Mouse (Mus musculus): Measurements from ENCODE around the gene Tdgf1.

Tdgf1 gene

DNA sequence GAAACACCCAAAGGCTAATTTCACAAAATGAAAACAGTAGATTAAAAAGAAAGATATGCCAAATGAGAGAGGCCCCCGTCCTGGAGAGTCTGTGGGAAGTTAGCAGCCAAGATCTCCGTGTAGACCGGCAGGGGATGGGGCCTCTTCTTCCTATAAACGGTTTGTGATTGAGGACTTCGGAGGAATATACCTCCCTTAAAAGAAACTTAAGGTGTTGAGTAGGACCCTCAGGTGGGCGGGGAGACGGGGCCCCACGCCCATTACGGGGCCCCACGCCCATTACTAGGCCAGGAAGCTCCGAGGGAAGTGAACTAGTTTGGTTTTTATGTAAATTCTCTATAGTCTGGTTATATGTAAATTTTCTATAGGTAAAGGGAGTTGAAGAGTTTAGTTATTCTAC is at the start of gene Tdgf1:
TSS of gene Tdgf1 (minus strand) at position 233 of the 400 bp plus-strand sequence.
- no peak for DNase-seq

DNA sequence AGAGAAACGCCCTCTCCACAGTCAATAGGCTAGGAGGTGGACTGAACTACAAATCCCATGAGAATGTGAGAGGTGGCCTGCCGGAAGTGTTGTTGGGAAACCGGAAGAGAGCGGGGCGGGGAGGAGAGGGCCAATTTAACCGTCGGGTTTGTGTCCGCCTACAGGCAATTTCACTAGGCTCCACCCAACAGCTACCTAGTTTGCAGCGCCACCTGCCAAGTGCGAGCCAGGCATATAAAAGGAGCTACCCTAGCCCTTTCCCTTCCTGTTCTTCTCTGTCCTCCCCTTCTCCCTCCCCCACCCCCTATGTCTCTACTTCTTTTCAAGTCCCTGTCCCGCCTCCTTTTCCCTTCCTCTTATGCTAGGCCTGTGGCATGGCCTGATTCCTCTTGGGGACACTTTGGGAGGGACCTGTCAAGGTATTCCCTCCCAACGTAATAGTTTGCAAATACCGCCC is 48.8 kb upstream of the Tdgf1 start:
- peak; percentile 83 for DNase-seq

DNA sequence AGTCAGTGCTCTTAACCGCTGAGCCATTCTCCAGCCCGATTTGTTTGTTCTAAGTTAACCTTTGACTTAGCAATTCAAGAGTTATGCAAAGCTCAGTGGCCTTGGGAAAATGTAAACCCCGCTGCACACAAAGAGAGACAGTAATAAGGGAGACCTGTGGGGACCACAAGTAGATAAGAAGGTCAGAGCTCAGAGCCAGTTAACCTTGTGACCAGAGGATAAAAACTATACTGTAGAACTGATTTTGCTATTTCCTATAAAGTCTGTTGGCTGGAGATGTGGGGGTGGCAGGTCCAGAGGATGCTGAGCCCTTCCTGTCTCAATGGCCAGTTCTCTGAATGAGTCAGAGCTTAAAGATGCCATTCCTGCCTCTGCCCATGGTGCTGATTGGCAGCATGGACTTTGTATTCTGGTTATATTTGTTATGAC is 47.3 kb upstream of the Tdgf1 start:
- no peak for DNase-seq

DNA sequence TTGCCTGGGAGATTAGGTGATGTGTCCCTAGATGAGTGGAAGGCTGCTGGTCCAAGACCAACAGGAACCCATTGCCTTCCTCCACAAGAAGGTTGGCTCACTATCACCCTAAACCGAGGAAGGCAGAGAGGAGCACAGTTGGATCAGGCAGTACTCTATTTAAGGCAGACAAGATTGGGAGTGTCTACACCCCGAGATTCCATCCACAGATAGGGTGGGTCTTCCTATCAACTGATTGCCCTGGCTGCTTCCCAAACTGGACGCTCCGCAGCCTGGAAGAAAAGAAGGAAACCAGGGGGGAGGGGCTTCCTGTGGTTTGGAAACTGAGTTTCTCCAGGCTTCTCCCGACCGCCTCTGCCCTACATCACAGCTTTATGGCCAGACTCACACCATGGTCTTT is 44.2 kb upstream of the Tdgf1 start, which contains the start of gene Rtp3:
TSS of gene Rtp3 (minus strand) at position 380 of the 400 bp plus-strand sequence.
- peak; percentile 51 for DNase-seq

DNA sequence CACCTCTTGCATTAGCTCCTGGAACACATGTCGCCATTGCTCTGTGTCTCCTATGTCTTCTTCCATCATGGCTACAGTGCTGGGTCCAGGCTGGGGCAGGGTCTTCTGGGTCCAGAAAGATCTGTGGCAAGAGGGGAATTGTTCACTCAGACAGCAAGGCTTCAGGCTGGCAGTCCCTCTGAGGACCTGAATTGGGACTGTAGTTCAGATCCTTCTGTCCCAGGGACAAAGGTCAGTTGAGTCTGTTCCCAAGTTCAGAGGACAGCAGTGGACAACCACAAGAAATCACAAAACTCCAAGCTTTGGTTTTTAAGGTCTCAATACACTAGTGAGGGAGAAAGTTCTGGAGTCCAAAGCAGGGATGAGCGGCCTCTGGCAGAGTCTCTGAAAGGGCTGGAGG is 43.6 kb upstream of the Tdgf1 start:
- DNase-seq: no peak

DNA sequence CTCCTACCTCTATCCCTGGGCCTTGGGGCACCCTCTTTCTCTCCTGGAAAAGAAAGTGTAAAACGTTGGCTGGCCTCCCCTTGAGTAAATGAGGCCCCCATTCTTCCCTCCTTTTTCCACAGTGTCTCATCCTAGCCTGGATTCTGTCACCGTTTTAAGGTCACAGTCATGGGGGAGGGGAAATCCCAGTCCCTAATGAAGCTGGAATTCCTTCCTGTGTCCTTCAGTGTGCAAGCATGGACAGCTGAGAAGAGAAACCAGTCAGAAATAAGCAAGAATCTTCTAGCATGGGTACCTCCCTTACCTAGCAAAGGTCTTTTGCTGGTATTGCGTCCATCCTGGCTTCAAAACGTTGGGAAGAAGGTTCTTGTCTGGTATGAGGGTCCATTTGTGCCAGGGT is 43.2 kb upstream of the Tdgf1 start:
- no peak for DNase-seq

DNA sequence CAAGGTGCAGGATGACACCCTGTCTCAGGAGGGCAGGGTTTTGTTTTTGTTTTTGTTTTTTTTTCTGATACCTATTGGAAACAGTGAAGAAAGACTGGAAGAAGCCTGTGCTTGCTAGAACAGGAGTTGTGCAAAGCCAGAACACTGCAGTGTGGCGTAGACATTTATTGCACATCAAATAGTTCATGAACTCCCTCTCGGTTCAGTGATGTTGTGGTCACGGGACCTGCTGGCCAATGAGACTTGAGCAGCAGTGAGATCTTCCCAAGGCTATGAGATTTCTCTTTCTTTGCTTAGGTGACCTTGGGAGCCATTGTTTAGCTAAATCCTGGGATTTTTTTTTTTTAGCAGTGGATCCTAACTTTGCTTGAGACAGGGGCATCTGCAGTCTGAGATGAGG is 42.1 kb upstream of the Tdgf1 start:
- DNase-seq: no peak

DNA sequence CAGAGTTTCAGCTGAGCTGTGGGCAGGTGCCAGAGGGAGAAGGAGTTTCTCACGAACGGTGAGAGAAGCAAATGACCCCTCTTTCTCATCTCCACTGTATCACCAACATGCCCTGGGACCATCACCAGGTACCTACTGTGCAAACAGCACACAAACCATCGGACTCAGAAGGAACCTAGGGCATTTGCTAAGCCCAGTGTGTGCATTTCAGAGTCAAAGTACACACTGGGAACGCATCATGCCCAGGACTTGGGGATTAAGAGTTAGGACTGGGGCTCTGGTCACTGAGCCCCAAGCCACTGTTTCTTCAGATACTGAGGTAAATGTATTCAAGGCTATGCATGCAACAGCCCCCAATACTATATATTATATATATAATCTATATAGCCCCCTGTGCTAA is 41.4 kb upstream of the Tdgf1 start:
- DNase-seq: no peak

DNA sequence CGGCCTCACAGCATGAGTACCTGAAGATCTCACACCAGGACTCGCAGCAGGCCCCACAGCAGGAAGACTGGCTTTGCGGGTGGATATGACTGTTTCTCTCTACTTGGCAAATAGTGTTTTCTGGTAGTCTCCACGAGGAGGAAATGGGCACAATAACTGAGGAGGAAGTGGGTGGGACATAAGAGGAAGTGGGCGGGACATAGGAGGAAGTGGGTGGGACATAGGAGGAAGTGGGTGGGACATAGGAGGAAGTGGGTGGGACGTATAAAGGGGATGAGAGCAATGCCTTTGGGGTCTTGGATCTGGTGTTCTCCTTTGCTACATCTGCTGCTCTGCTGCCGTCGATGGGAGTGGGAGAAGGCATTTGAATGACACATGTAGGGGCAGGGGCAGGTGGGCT is 40.0 kb upstream of the Tdgf1 start:
- DNase-seq: no peak

DNA sequence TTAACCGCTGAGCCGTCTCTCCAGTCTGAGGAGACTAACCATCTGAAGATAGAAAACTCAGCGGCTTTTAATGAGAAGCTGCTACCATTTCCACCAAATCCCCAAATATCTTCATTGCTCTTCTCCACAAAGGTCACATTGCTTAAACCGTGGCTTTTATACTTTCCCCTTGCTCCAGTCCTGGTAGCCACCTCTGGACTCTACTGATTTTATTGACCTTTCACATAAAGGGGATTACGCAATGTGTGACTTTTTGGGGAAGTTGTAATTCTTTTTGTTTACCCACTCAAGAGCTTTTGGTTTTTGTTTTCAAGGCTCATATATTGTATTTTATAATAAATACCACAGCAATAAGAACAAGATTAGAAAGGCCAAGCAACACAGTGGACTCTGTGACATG is 39.6 kb upstream of the Tdgf1 start:
- DNase-seq: no peak

DNA sequence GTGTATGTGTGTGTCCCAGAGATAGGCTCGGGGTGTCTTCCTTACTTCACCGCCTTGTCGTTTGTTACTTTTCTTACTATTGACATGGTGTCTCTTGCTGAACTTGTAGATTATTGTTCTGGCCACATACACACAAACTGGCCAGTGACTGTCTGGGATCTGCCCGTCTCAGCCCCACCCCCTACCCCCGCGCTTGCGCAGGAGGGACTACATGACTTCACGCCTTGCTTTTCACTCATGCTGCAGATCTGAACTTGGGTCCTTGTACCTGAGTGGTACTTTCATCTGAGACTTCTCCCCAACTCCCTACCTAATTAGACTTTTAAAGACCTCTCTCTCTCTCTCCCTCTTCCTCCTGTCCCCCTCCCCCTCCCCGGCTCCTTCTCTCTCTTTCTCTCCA is 38.1 kb upstream of the Tdgf1 start:
- no peak for DNase-seq

DNA sequence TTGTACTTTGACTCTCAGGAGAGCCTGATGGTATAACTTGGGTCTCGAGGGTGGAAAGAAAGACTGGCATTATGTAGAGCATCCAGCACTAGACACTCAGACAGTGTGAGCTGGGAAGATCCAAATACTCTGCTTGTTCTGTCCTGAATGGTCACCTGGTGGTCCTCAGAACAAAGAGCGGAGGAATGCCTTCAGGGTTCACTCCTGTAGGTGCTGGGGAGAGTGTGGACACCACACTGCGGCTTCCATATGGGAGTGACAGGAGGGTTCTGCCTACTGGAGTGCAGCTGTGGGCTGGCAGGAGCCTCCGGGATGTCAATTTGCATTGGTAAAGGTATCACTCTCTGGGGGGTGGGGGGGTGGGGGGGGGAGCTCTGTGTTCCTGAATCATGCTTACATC is 36.4 kb upstream of the Tdgf1 start:
- DNase-seq: no peak

DNA sequence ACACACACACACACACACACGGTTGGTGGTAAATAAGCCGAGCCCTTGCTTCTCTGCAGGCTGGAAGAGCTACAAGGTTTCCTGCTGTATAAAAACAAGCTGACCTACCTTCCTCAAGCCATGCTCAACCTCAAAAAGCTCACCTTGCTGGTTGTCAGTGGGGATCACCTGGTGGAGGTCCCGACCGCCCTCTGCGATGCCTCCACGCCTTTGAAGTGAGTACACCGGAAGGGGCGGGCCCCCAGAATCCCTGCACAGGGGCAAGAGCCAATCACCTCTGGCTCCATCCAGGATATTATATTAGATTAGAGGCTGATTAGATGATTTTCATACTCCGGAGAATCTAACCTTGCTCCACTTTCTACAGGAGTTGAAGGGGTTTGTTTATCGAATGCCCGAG is 33.5 kb upstream of the Tdgf1 start:
- DNase-seq: no peak

DNA sequence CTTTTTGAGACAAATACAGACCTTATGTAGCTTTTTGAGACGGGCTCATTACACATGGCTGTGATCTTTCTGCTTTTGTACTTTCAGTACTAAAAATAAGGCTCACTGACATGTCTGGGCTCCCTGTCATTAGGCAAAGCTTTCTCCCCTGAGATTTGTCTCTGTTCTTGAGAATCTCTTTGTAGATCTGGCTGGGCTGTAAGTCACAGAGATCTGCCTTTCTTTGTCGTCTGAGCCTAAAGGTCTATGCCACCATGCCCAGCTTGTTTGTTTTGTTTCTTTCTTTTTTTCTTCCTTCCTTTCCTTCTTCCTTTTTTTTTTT is 19.9 kb upstream of the Tdgf1 start:
- DNase-seq: no peak

DNA sequence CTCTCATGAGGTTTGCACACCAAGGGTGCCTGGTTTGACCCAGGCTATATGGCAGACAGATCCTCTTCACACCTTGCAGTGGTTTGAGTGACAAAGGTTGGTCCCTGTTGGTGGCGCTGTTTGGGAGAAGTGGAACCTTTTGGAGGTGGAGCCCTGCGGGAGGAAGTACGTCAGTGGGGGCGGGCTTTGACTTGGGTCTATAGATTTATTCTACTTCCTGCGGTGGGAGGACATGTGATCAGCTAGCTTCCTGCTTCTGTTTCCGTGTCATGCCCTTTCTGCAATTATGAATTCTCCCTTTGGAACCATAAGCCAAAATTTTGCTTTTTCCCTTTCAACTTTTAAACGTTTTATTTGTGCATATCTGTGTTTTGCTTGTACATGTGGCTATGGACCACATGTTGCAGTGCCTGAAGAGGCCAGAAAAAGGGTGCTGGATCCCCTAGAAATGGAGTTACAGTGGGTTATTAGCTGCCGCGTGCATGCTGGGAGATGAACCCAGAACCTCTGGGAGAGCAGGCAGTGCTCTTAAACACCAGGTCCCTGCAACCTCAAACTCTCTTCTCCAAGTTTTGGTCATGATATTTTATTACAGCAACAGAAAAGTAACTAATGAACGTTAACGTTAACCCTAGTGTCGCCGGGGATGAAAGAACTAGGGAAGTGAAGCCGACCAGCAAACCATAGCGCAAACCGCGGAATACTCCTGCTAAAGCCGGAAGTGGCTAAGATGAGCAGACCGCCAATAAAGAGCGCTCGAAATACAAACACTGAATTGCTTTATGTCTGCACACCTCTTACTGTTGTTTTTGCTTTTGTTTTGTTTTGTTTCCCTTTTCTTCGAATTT is 19.3 kb upstream of the Tdgf1 start:
- no peak for DNase-seq

DNA sequence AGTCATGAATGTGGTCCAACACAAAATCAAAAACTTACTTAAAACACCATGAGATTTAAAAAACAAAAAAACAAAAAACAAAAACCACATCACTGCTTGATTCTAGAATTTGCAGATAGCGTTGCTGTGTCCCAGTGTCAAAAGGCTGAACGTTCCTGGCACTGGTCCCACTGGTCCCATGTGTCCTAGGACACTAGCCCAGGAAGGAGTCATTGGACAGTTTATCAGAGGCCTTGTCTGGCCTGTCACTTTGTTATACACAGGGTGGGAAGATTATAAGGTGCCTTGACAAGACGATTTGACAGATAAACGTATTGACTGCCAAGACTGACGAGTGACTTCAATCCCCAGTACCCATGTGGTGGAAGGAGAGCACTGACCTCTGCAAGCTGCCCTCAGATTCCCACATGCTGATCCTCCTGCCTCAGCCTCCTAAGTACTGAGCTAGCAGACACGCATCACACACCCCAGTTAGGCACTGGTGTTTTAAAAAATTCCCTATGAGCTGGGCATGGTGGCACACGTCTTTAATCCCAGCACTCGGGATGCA is 17.7 kb upstream of the Tdgf1 start:
- no peak for DNase-seq

DNA sequence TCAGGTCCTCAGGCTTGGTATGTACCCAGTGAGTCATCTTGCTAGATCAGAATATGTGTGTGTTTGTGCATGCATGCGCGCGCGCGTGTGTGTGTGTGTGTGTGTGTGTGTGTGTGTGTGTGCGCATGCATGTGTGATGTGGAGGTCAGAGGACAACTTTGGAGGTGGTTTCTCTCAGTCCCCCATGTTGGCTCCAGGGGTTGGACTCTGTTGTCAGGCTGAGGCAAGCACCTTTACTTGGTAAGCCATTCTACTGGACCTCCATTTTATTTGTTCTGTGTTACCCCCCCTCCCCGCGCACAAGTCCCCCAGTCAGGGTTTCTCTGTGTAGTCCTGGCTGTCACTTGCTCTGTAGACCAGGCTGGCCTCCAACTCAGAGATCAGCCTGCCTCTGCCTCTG is 15.4 kb upstream of the Tdgf1 start:
- DNase-seq: no peak

DNA sequence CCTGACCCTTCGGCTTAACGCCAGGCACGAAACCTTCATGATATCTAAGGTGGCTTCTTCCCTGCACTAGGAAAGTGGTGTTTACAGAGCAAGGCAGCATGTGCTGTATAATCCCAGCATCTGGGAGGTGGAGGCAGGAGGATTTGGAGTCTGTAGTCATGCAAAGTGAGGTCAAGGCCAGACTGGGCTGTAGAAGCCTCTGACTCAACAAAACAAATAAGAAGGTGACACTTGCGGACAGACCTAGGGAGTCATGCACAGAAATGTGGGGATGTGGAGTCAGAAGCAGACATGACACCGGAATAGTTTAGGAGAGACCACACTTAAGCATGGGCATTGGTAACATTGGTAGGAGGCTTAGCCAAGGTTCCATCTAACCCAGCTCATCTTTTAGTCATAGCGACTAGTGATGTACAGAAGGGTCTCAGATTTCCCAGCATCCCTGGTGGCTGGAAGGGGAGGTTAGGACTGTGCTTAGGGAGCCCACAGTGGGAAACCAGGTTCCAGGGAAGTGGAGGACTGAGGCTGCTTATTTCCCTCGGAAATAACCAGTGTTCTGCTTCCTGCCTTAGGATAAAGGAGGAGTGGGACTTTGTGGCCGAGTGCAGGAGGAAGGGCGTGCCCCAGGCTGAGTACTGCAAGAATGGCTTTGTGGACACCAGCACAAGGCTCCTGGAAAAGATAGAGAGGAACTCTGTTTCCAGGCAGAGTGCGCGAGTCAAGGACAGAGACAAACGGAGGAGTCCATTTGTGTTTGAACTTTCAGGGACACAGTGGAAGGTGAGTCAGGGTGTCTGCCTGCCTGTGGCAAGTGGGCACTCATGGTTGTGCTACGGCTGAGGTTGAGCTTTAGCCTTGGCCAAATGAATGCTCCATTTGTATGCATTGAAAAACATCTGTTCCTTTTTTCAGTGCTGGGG is 14.5 kb upstream of the Tdgf1 start:
- DNase-seq: no peak

DNA sequence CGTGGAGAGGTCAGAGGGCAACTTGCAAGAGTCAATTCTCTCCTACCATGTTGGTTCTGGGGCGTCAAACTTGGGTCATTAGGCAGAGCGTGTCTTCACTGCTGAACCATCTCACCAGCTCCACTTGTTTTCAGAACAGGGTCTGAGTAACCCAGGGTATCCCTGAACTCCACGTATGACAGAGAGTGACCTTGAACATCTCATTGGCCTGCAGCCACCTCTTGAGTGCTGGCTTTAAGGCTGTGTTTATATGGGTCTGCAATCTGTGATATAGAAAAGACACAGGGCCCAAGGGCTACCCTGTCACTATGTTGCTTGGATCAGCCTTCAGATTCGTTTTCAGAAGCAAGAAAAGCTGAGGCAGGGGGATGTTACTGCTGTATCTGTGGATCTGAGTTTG is 13.7 kb upstream of the Tdgf1 start:
- DNase-seq: no peak

DNA sequence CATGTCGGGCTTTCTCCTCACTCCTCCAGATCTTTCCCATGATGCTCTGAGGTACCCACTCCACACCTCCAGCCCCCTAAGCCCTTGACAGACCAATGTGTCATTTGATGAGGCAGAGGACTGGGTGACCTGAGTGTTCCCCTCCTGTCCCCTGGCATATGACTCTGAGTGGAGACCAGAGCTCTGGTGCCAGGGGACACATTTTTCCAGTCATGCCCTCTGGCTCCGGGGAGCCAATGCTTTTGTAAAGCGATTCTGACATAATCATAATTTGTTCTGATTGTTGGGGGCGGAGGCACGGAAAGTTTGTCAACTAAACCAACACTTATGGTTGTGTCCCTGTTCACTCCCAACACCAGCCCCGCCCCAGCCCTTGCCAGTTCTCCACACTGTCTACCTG is 10.0 kb upstream of the Tdgf1 start:
- DNase-seq: no peak

DNA sequence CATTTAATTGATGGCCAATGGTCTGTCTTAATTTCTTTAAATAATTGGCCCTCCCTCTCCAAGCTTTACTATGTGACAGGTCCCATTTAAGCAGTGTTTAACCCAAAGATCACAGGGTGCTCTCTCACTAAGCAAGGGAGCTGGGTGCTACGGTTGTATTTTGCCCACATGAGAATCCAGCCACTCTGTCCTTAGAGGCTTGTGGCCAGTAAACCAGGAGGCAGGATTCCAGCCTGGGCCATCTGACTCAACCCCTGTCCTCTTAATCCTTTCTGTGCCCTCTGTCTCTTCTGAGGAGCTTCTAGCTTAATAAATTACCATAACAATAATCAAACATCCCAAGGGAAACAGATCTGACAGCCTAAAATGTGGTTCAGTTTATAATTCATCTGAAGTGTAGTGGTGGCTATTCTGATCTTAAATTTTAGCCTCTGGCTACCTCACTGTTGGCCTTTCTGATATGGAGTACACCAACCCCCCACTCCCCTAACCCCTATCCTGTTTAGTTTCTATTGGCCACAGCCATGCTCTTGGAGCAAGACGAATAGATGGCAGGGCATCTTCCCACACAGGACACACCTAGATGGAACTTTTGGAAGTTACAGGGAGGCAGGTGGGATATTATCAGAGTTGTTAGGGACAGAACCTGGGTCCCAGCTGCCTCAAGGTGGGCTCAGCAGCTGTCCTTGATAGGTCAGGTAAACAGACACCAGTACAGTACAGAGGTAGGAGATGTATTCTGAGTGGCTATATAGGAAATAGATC is 8.9 kb upstream of the Tdgf1 start:
- DNase-seq: no peak

DNA sequence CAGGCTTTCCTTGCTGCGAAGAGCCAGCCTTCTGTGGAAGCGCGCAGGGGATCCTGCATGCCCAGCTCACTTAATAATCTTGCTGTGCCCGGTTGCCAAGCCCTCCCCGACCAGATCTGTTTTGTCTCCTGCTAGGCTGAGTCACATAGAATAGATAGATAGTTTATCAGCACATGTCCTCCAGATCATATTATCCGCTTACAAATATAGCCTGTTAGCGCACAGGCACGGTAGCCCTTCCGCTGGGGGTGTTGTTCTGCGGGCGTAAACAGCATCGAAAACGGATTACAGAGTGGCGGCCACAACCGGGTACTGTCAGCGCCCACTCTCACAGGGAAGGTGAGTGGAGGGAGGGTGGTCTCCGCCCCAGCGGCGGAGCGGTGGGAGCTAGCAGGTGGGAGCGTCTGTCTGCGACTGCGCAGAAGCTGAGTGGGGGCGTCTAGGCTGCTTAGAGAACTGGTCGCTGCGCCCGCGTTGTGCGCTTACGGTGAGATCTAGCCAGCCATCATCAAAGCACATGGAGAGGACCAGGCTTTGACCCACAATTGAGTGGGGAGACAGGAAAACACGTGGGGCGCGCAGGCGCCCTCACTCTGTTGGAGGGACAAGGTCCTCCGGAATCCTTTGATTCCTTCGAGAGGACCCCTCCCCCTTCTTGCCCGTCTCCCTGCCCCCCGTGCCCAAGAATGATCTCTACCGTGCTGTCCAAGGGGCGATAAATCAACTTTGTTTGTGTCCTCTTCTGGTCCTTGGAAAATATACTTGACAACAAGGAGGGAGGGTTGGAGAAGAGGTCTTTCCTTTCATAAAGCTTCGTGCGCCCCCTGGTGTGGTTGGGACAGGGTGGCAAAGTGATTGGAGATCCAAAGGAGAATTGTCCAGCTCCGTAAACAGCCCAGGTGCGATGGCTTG is 7.8 kb upstream of the Tdgf1 start:
- peak; percentile 65 for DNase-seq
